Mouse (Mus musculus) lung, adult 2 months (tissue): Measurements from ENCODE around the gene Ppp1r12b.

Source experiments
- CTCF ChIP-seq: fragments of 200-500 bp; IDR thresholded peaks from 2 replicates; pipeline ENCODE4 v1.5.1; 2011; ENCODE audit warnings: mild to moderate bottlenecking, low read length, control low read depth; ENCODE audit not compliant: insufficient read depth
- POLR2A ChIP-seq: fragments of 200-500 bp; IDR thresholded peaks from 2 replicates; pipeline ENCODE4 v1.6.1; 2011; ENCODE audit warnings: low read depth, mild to moderate bottlenecking, control low read depth, low read length, borderline replicate concordance; ENCODE audit errors: extremely low read depth

GRCm38 (mm10) chr1:134761534-134761933, 194.2 kb downstream of the Ppp1r12b start:
- TF ChIP-seq CTCF (no peak), POLR2A (no peak)
